ENCODE assay signal across 26 mouse cellular contexts in the genomic region with DNA sequence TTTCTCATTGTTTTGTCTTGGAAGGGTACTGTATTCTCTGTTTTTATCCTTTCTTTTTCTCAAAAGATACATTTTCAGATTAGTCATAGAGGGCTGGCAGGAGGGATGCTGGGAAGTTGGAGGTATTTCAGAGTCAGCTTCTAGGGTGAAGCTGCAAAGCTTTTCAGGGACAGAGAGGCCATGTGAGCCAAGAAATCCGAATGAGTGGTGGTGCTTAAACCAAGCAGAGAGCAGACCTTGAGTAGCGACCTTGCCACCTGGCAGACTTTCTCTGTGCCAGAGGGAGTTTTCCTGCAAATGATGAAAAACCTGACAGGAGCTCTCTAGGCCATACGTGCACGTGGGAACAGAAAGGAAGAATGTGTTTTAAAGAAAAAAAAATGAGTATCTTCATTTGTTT.
DNase-seq lines count a peak whose midpoint lies in the region; ATAC-seq and TF ChIP-seq lines count a peak whose summit lies in the region.
"Had no signal": no experiment of that assay in that cellular context is flagged by ENCODE, and none has a peak within 500 bp of the region (broad histone marks: within the 10 kb centered on the region; RNA-seq: fewer than 3 reads in every experiment).

No protein-coding gene starts in this region.

- no peaks in the 10 kb centered on the region for H3K4me1 ChIP-seq in heart, embryonic 10.5 days
- H3K4me1 ChIP-seq in neural tube, embryonic 13.5 days (replicated peaks): peaks cover 14% of the 10 kb centered on the region
- peaks cover 10% of the 10 kb centered on the region; the same call in 1 of the 2 replicates for H3K4me1 ChIP-seq in neural tube, embryonic 15.5 days
- peaks cover 5% of the 10 kb centered on the region for H3K4me1 ChIP-seq in olfactory bulb, adult 2 months (ENCODE audit: control insufficient read depth, insufficient read depth, low read length)
- H3K4me1 ChIP-seq: embryonic facial prominence, embryonic 13.5 days; forebrain, embryonic 13.5 days; intestine, embryonic 15.5 days; limb, embryonic 10.5 days had no signal

- no peak overlapping the region for H3K4me3 ChIP-seq in heart, embryonic 10.5 days
- H3K4me3 ChIP-seq in neural tube, embryonic 13.5 days: no peak overlapping the region
- H3K4me3 ChIP-seq in neural tube, embryonic 15.5 days (replicated peaks): no peak overlapping the region
- no peak overlapping the region for H3K4me3 ChIP-seq in olfactory bulb, adult 2 months (ENCODE audit: insufficient read depth, low read depth, low read length)
- H3K4me3 ChIP-seq: embryonic facial prominence, embryonic 13.5 days; forebrain, embryonic 13.5 days; hindbrain, embryonic 15.5 days; intestine, embryonic 15.5 days; limb, embryonic 10.5 days; midbrain, embryonic 10.5 days had no signal

- no peaks in the 10 kb centered on the region for H3K27me3 ChIP-seq in heart, embryonic 10.5 days (ENCODE audit: insufficient read depth, poor library complexity, severe bottlenecking)
- H3K27me3 ChIP-seq in neural tube, embryonic 13.5 days: no peaks in the 10 kb centered on the region
- no peaks in the 10 kb centered on the region for H3K27me3 ChIP-seq in neural tube, embryonic 15.5 days (replicated peaks)
- H3K27me3 ChIP-seq: CH12.LX; embryonic facial prominence, embryonic 13.5 days; forebrain, embryonic 13.5 days; hindbrain, embryonic 15.5 days; intestine, embryonic 15.5 days had no signal

- peak; percentile 49 for DNase-seq in heart, adult 11 months
- DNase-seq in heart, embryonic 10.5 days (ENCODE audit: low spot score): no peak
- DNase-seq in adrenal gland, postnatal 14 days: peak; percentile 70
- no peak for DNase-seq in lung, postnatal 25 days (ENCODE audit: low spot score)
- DNase-seq in spleen, adult 18-20 months: no peak
- DNase-seq: B cell, adult 2 months; embryo, embryonic 11 days; gastrocnemius, postnatal 36 days; heart, postnatal 4 days; kidney, adult 9 months; kidney, postnatal 14 days; liver; thymus, adult 18-20 months had no signal

- TF ChIP-seq POLR2A in olfactory bulb, adult 2 months (IDR thresholded peaks at IDR 0.05; ENCODE audit: insufficient read depth, low read depth, low read length): no peak

- no peak for ATAC-seq in neural tube, embryonic 13.5 days (ENCODE audit: low read depth)
- no peak for ATAC-seq in neural tube, embryonic 15.5 days (ENCODE audit: low FRiP score)
- ATAC-seq: activated CD4-positive, CD25-positive, alpha-beta regulatory T cell, adult 4 months; forebrain, embryonic 13.5 days; intestine, embryonic 15.5 days; lung, postnatal 0 days had no signal

- H3K9ac ChIP-seq in neural tube, embryonic 13.5 days: no peak overlapping the region
- no peak overlapping the region for H3K9ac ChIP-seq in neural tube, embryonic 15.5 days (replicated peaks)
- H3K9ac ChIP-seq: embryonic facial prominence, embryonic 13.5 days; forebrain, embryonic 13.5 days; hindbrain, embryonic 15.5 days; intestine, embryonic 15.5 days had no signal

- no peak overlapping the region for H3K27ac ChIP-seq in heart, embryonic 10.5 days
- 0 out of 2 replicates have a peak overlapping the region, but pooled peaks have one; percentile 42 for H3K27ac ChIP-seq in neural tube, embryonic 13.5 days (replicated peaks)
- no peak overlapping the region for H3K27ac ChIP-seq in neural tube, embryonic 15.5 days (replicated peaks)
- peak overlapping the region; percentile 73; the same call in 1 of the 2 replicates for H3K27ac ChIP-seq in olfactory bulb, adult 2 months (ENCODE audit: insufficient read depth, low read depth, low read length)
- H3K27ac ChIP-seq: embryonic facial prominence, embryonic 13.5 days; forebrain, embryonic 13.5 days; hindbrain, embryonic 15.5 days; intestine, embryonic 15.5 days; limb, embryonic 10.5 days; midbrain, embryonic 10.5 days had no signal

- H3K36me3 ChIP-seq in heart, embryonic 10.5 days: no peaks in the 10 kb centered on the region
- H3K36me3 ChIP-seq in neural tube, embryonic 13.5 days: no peaks in the 10 kb centered on the region
- peaks cover 3% of the 10 kb centered on the region; the same call in 1 of the 2 replicates for H3K36me3 ChIP-seq in neural tube, embryonic 15.5 days
- H3K36me3 ChIP-seq: embryonic facial prominence, embryonic 13.5 days; G1E; hindbrain, embryonic 15.5 days; intestine, embryonic 15.5 days; limb, embryonic 10.5 days; midbrain, embryonic 10.5 days had no signal

- WGBS in heart, embryonic 10.5 days: 81% methylated on average over 4 of the region's 4 CpGs
- WGBS in neural tube, embryonic 13.5 days: 71% methylated on average over 4 of the region's 4 CpGs
- 74% methylated on average over 4 of the region's 4 CpGs for WGBS in neural tube, embryonic 15.5 days
- 52% methylated on average over 4 of the region's 4 CpGs for WGBS in olfactory bulb, adult 2 months

- no peak overlapping the region for H3K4me2 ChIP-seq in neural tube, embryonic 13.5 days
- no peak overlapping the region for H3K4me2 ChIP-seq in neural tube, embryonic 15.5 days
- H3K4me2 ChIP-seq: embryonic facial prominence, embryonic 13.5 days; forebrain, embryonic 13.5 days; hindbrain, embryonic 15.5 days; intestine, embryonic 15.5 days had no signal

- no peaks in the 10 kb centered on the region for H3K9me3 ChIP-seq in heart, embryonic 10.5 days
- H3K9me3 ChIP-seq in neural tube, embryonic 13.5 days: no peaks in the 10 kb centered on the region
- H3K9me3 ChIP-seq in neural tube, embryonic 15.5 days (replicated peaks): no peaks in the 10 kb centered on the region
- H3K9me3 ChIP-seq: embryonic facial prominence, embryonic 13.5 days; forebrain, embryonic 13.5 days; hindbrain, embryonic 15.5 days; intestine, embryonic 15.5 days; limb, embryonic 10.5 days; midbrain, embryonic 10.5 days had no signal

- TF ChIP-seq CTCF in olfactory bulb, adult 2 months (IDR thresholded peaks at IDR 0.05; ENCODE audit: insufficient read depth, low read depth, low read length): no peak

Comparison
In these comparisons a context has a peak if more than half of its experiments do, and no peak if none do; other contexts are left out.
1. DNase-seq: peak in heart, adult 11 months (single experiment) and adrenal gland, postnatal 14 days (single experiment); none in heart, embryonic 10.5 days (single experiment), lung, postnatal 25 days (single experiment) and spleen, adult 18-20 months (0 of 2).
2. H3K27ac ChIP-seq: peak in neural tube, embryonic 13.5 days (single experiment) and olfactory bulb, adult 2 months (single experiment); none in heart, embryonic 10.5 days (single experiment) and neural tube, embryonic 15.5 days (single experiment).